Mouse (Mus musculus): ENCODE data around the gene Hao2. TPM values are rescaled to one million over a fixed set of nuclear protein-coding genes. Genes with fewer than 3 reads are reported as not detected.

The Hao2 gene
- polyA plus RNA-seq, 1 experiment from 2014 or later = 0.08 TPM

DNA sequence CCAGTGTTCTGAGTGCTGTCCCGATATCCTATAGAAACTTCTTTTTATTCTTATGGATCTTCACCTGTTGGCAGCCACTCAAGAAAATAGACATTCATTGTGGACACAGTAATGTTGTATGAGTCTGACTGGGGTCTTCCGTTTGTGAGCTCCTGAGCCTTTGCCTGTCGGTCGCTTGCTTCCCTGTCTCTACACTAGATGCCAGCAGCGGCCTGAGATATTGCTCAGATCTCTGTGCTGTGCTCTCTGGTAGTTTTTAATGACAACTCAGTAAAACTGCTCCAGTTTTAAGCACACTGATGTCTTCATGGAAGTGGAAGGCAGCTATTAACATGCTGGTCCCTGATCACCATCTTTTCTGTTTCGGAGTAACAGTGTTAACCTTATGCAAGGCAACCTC lies 20.6 kb upstream of the Hao2 start:
- Histone ChIP-seq H3K27ac (no peak overlapping the region), H3K9ac (no peak overlapping the region), H3K9me3 (replicated peaks) (no peaks in the 10 kb centered on the region), H3K4me3 (no peak overlapping the region), H3K27me3 (no peaks in the 10 kb centered on the region), H3K4me2 (no peak overlapping the region), H3K4me1 (no peaks in the 10 kb centered on the region), H3K36me3 (ENCODE audit: poor library complexity, severe bottlenecking) (no peaks in the 10 kb centered on the region)
- 81% methylated on average over 6 of the region's 6 CpGs for WGBS
- no peak for ATAC-seq

DNA sequence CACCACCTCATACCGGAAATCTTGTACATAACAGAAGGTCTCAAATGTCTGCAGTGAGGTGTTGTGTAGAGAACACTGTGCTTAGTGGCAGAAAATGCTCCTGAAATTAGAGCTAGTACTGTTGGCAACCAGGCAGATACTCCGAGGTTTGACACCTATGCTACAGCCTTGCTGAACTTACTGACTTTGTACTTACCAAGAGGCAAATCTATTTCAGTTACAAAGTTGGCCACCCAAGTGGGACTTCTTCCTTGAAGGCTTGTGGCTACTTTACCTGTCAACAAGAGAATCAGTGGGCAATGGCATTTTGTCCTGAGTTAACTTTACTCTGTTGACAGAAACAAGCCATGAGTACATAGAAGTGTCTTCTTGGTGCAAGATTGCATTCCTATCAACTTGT lies 4.6 kb upstream of the Hao2 start:
- Histone ChIP-seq H3K27me3 (no peaks in the 10 kb centered on the region), H3K4me1 (no peaks in the 10 kb centered on the region), H3K9ac (no peak overlapping the region), H3K4me3 (no peak overlapping the region), H3K4me2 (no peak overlapping the region), H3K9me3 (replicated peaks) (no peaks in the 10 kb centered on the region), H3K36me3 (ENCODE audit: poor library complexity, severe bottlenecking) (no peaks in the 10 kb centered on the region), H3K27ac (no peak overlapping the region)
- WGBS = 88% methylated on average over 2 of the region's 2 CpGs
- ATAC-seq = no peak

DNA sequence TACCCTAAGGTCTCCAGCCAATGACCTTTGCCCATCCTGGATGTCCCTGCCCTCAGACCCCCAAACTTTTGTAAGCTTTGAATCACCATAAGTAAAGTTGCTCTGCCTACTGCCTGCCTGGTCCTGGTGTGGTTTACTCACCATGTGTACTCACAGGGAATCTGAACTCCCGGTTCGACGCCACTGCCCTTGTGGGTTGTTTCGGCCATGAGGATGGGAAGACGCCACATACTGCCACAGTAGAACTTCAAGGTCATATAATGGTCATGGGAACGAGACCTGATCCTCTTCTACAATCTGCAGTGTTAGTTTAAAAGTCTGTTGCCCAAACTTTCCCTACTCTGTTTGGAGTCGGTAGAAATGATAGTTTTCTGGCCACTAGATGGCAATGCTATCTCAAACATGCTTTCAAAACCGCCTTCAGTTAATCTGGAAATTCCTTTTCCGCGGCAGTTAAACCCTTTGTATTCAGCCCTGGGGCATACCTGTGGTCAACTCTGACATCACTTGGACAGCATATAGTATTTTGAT lies 2.1 kb upstream of the Hao2 start:
- WGBS = 45% methylated on average over 10 of the region's 10 CpGs
- Histone ChIP-seq H3K27me3 (no peaks in the 10 kb centered on the region), H3K4me1 (no peaks in the 10 kb centered on the region), H3K4me2 (no peak overlapping the region), H3K9me3 (replicated peaks) (no peaks in the 10 kb centered on the region), H3K9ac (no peak overlapping the region), H3K27ac (no peak overlapping the region), H3K36me3 (ENCODE audit: poor library complexity, severe bottlenecking) (no peaks in the 10 kb centered on the region), H3K4me3 (no peak overlapping the region)
- 0 out of 2 replicates have a peak, but pooled peaks have one; percentile 45 for ATAC-seq

DNA sequence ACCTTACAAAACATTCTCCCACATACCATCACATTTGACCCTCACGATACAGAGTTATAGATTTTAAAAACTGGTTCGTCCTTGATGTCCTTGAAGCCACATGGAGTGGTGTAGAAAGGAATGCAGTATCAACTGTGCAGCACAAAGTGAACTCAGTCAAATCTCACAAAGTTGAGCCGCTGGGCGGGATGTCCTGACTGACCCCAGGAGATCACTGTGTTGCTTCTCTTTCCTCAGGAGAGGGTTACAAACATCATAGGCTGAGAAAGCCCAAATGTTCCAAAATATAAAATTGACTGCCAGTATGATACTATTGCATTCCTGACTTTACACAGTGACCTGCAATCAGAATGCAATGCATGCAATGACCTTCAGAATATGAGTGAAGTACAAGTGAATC lies 2.6 kb downstream of the Hao2 start:
- Histone ChIP-seq H3K36me3 (ENCODE audit: poor library complexity, severe bottlenecking) (no peaks in the 10 kb centered on the region), H3K9ac (no peak overlapping the region), H3K4me2 (no peak overlapping the region), H3K9me3 (replicated peaks) (no peaks in the 10 kb centered on the region), H3K27ac (no peak overlapping the region), H3K27me3 (no peaks in the 10 kb centered on the region), H3K4me3 (no peak overlapping the region), H3K4me1 (no peaks in the 10 kb centered on the region)
- WGBS = 85% methylated on average over 4 of the region's 4 CpGs
- no peak for ATAC-seq

DNA sequence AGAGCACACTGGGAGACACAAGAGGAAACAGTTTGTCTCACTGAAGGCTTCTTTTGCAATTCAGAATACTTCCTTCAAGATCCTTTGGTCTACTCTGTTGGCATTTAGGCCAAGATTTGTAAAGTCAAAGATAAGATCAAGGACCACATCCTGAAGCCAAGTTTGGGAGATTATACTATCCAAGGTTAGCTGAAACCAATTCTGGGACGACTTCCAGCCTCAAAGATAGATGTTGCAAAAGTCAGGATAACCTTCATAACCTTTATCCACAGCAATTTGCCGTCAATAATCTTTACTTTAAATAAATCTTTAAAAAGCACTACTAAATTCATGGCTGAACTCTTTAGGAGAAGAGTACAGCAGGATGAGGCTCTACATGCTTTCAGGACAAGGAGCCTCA lies 4.8 kb downstream of the Hao2 start:
- no peak for ATAC-seq
- 67% methylated on average over 2 of the region's 2 CpGs for WGBS

DNA sequence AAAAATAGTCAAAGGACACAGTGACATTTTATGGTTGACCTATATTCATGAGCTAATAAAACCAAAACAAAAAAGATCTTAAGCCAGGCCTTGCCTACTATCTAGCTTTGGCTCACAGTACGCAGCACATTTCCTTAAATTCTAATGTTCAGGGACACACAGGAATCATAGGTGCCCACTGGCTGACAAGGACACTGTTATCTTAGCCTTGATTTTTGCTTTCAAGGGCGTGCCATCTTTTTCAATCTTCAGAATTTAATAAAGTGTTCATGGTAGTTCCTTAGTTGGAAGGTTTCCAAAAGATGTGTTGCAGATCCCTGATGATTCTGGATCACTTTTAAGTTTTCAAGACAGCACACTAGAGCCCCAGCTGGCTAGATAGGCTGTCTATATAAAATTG lies 12.2 kb downstream of the Hao2 start:
- no peaks in the 10 kb centered on the region for H3K9me3 ChIP-seq (replicated peaks)
- no peak overlapping the region for H3K4me3 ChIP-seq
- 92% methylated on average over 2 of the region's 2 CpGs for WGBS
- no peaks in the 10 kb centered on the region for H3K4me1 ChIP-seq
- ATAC-seq = no peak
- H3K9ac ChIP-seq = no peak overlapping the region
- H3K27ac ChIP-seq = no peak overlapping the region
- H3K27me3 ChIP-seq = no peaks in the 10 kb centered on the region
- no peaks in the 10 kb centered on the region for H3K36me3 ChIP-seq (ENCODE audit: poor library complexity, severe bottlenecking)
- no peak overlapping the region for H3K4me2 ChIP-seq

More for the DNA sequence above, 4.8 kb downstream of the Hao2 start:
- Histone ChIP-seq H3K4me3 (no peak overlapping the region), H3K9me3 (replicated peaks) (no peaks in the 10 kb centered on the region), H3K4me2 (no peak overlapping the region), H3K9ac (no peak overlapping the region), H3K36me3 (ENCODE audit: poor library complexity, severe bottlenecking) (no peaks in the 10 kb centered on the region), H3K4me1 (no peaks in the 10 kb centered on the region), H3K27ac (no peak overlapping the region), H3K27me3 (no peaks in the 10 kb centered on the region)

DNA sequence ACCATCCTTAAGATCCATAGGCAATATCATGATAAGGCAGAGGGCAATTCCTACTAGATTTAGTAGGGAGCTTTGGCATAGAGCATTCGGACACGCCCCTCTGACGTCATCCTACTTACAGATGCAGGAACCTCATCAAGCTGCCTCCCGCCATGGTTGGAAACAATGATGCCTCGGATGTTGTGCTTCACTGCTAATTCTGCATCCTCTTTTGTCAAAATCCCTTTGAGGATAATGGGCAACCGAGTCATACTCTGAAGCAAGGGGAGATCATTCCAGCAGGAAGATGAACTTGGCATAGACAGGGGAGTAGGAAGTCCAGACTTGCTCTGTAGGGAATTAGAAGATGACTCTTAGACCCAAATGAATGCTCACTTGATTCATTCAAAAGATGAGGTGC lies 12.8 kb downstream of the Hao2 start:
- no peaks in the 10 kb centered on the region for H3K4me1 ChIP-seq
- no peaks in the 10 kb centered on the region for H3K36me3 ChIP-seq (ENCODE audit: poor library complexity, severe bottlenecking)
- no peak overlapping the region for H3K9ac ChIP-seq
- ATAC-seq = no peak
- H3K4me2 ChIP-seq = no peak overlapping the region
- H3K27me3 ChIP-seq = no peaks in the 10 kb centered on the region
- no peak overlapping the region for H3K4me3 ChIP-seq
- H3K9me3 ChIP-seq (replicated peaks) = no peaks in the 10 kb centered on the region
- 61% methylated on average over 6 of the region's 6 CpGs for WGBS
- no peak overlapping the region for H3K27ac ChIP-seq

DNA sequence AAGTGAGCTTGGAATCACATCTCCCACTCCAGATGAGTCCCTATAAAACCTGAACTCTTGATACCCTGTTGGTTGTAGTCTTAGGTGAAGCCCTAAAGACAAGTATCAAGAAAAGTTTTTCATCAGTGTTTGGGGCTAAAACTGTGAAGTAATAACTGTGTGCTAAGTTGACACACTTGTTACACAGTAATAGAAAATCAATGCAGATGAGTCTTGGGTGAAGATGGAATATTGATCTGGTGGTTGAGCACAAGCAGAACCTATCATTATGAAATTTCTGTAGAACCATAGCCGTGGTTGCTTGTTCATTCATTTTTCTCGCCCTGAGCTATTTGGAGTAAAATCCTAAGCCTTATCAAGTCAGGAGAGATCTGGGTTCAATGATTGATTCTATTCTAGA lies 24.8 kb downstream of the Hao2 start:
- no peaks in the 10 kb centered on the region for H3K27me3 ChIP-seq
- H3K36me3 ChIP-seq (ENCODE audit: poor library complexity, severe bottlenecking) = no peaks in the 10 kb centered on the region
- no peak overlapping the region for H3K4me2 ChIP-seq
- no peak overlapping the region for H3K4me3 ChIP-seq
- WGBS = 76% methylated on average over 2 of the region's 2 CpGs
- no peaks in the 10 kb centered on the region for H3K4me1 ChIP-seq
- no peak overlapping the region for H3K27ac ChIP-seq
- no peak overlapping the region for H3K9ac ChIP-seq
- ATAC-seq = no peak
- no peaks in the 10 kb centered on the region for H3K9me3 ChIP-seq (replicated peaks)

DNA sequence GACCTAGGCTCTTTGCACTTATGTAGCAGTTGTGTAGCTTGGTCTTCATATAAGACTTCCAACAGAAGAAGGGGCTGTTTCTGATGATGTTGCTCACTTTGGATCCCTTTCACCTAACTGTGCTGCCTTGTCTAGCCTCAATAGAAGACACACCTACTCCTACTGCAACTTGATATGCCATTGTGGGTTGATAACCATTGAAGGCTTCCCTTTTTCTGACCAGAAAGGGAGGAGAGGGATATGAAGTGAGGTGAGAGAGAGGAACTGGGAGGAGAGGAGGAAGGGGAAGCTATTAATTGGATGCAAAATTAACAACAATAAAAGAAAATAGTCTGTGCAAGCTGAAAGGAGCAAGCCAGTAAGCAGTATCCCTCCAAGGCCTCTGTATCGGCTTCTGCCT lies 30.2 kb downstream of the Hao2 start:
- no peak overlapping the region for H3K9ac ChIP-seq
- H3K4me3 ChIP-seq = no peak overlapping the region
- WGBS = 93% methylated on average over 1 of the region's 1 CpGs
- no peaks in the 10 kb centered on the region for H3K27me3 ChIP-seq
- no peaks in the 10 kb centered on the region for H3K9me3 ChIP-seq (replicated peaks)
- no peaks in the 10 kb centered on the region for H3K36me3 ChIP-seq (ENCODE audit: poor library complexity, severe bottlenecking)
- H3K4me1 ChIP-seq = no peaks in the 10 kb centered on the region
- no peak overlapping the region for H3K4me2 ChIP-seq
- ATAC-seq = no peak
- H3K27ac ChIP-seq = no peak overlapping the region

DNA sequence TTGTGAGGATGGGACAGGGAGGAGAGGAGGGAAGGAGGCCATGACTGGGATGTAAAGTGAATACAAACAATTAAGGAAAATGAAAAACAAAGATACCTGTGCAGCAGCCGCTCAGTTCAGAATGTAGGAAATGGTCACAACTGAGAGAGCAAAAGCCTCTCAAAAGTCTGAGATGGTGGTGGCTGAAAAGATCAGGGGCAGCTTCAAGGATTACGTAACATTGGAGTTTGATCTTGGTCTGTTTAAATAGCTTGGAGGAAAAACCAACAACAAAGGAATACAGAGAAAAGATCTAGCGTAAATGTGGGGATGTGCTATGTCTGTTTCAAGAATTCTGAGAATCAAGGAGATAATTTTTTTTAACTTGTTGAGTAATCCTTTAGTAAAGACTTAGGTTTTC lies 33.5 kb downstream of the Hao2 start, which contains the start of gene Hsd3b1:
Hsd3b1 (minus strand) TSS at position 219 of the 400 bp plus-strand sequence.
- 85% methylated on average over 3 of the region's 3 CpGs for WGBS

DNA sequence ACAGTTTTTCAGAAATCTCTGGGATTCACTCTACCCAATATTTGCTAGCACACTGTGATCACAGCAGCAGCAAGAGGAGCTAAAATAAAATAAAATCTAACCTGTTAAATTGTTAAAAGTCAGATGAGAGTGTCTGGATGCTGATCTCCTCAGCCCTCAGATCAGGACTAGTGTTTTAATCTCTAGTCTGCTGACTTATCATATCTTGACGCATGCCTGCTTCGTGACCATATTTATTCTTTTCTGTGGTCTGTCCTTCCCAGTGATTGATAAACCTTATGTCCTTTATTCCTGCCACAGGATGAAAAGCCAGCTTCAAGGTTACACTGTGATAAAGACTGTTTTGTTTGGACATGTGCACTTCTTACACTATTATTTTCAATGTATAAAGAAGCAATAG lies 35.0 kb downstream of the Hao2 start:
- H3K4me1 ChIP-seq = no peaks in the 10 kb centered on the region
- 96% methylated on average over 2 of the region's 2 CpGs for WGBS

More for the DNA sequence above, 33.5 kb downstream of the Hao2 start, which contains the start of gene Hsd3b1:
- H3K4me3 ChIP-seq = no peak within 1 kb of the TSS
- H3K27me3 ChIP-seq = no peaks in the 10 kb centered on the region
- no peak within 1 kb of the TSS for H3K4me2 ChIP-seq
- H3K4me1 ChIP-seq = no peaks in the 10 kb centered on the region
- no peak within 1 kb of the TSS for H3K9ac ChIP-seq
- H3K27ac ChIP-seq = no peak within 1 kb of the TSS
- no peak for ATAC-seq
- H3K36me3 ChIP-seq (ENCODE audit: poor library complexity, severe bottlenecking) = no peaks in the 10 kb centered on the region
- H3K9me3 ChIP-seq (replicated peaks) = no peaks in the 10 kb centered on the region

DNA sequence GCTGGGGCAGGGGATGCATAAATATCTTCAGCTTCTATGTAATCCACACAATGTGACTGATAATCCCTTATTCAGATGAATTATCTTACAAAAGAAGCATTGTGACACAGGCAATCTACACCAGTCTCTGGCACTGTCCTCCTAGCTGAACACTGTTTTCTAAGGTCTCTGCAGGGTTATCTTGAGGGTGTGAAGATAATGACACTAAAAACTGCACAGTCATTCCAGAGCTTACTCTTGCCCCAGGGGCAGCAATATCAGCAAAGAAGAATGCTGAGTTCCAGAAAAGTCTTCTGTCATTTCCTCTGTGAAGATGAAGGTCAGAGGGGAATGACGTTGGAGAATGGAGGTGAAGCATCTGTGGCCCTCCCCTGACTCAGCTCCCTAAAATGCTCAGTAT lies 36.1 kb downstream of the Hao2 start:
- H3K27ac ChIP-seq = no peak overlapping the region
- H3K4me1 ChIP-seq = no peaks in the 10 kb centered on the region
- ATAC-seq = no peak
- no peak overlapping the region for H3K4me3 ChIP-seq
- H3K9ac ChIP-seq = no peak overlapping the region
- 87% methylated on average over 1 of the region's 1 CpGs for WGBS
- H3K4me2 ChIP-seq = no peak overlapping the region
- H3K36me3 ChIP-seq (ENCODE audit: poor library complexity, severe bottlenecking) = no peaks in the 10 kb centered on the region
- H3K27me3 ChIP-seq = no peaks in the 10 kb centered on the region
- H3K9me3 ChIP-seq (replicated peaks) = no peaks in the 10 kb centered on the region

More for the DNA sequence above, 35.0 kb downstream of the Hao2 start:
- Histone ChIP-seq H3K4me2 (no peak overlapping the region), H3K36me3 (ENCODE audit: poor library complexity, severe bottlenecking) (no peaks in the 10 kb centered on the region), H3K9me3 (replicated peaks) (no peaks in the 10 kb centered on the region), H3K27ac (no peak overlapping the region), H3K9ac (no peak overlapping the region), H3K27me3 (no peaks in the 10 kb centered on the region), H3K4me3 (no peak overlapping the region)
- no peak for ATAC-seq

DNA sequence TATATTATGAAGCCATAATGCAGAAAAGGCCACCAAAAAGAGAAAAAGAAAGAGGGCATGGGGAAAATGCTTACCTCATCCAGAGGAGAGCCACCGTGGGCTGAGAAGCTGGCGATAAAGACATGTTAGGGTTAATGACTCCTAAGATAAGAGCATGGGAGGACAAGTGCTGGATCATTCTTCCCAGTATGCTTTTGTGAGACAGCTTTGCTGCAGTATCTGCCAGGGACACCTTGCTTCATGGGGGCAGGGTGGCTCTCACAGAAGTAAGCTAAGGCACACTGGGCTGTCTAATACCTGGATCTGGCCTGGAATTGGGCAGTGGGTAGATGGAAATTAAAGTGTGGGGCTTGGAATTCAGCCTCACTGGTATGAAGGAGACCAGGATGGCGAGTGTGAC lies 37.9 kb downstream of the Hao2 start:
- H3K27ac ChIP-seq = no peak overlapping the region
- 90% methylated on average over 3 of the region's 3 CpGs for WGBS
- H3K4me2 ChIP-seq = no peak overlapping the region
- no peak for ATAC-seq
- H3K4me3 ChIP-seq = no peak overlapping the region
- no peaks in the 10 kb centered on the region for H3K9me3 ChIP-seq (replicated peaks)
- no peaks in the 10 kb centered on the region for H3K27me3 ChIP-seq
- H3K4me1 ChIP-seq = no peaks in the 10 kb centered on the region
- no peak overlapping the region for H3K9ac ChIP-seq
- no peaks in the 10 kb centered on the region for H3K36me3 ChIP-seq (ENCODE audit: poor library complexity, severe bottlenecking)

Measured in forebrain, embryonic 13.5 days (tissue).